Comparison of ENCODE assay signal across 27 mouse cellular contexts in the genomic region with DNA sequence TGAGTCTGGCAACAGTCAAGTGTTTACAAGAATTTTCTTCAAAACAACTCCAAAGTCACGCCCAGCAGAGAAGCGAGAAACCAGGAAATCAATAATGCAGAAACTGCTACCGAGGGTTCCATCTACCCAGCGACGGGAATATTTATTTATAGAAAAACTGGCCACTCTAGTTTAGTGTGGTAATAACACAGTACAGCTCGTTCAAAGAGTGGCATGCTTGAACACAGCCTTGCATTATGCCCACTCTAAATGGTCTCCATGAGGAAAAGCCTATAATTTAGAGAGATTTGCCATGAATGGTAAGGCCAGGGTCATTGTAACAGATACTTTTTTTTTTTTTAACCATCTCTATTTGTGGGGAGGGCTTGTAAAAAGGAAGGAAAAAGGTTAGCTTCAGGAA.
"Had no signal": no experiment of that assay in that cellular context is flagged by ENCODE, and none has a peak within 500 bp of the region (broad histone marks: within the 10 kb centered on the region; RNA-seq: fewer than 3 reads in every experiment).

No protein-coding gene starts in this region.

- ATAC-seq: hindbrain, postnatal 0 days; liver, postnatal 0 days had no signal

- DNase-seq: gastrocnemius, postnatal 14 days; gastrocnemius, postnatal 36 days; heart, adult 11 months; heart, adult 2 months; heart, postnatal 14 days; heart, postnatal 36 days; kidney, adult 11 months; kidney, adult 2 months; kidney, adult 9 months; kidney, postnatal 14 days; kidney, postnatal 36 days; liver; liver, embryonic 13.5 days; liver, postnatal 0 days had no signal

- H3K9me3 ChIP-seq: heart, embryonic 13.5 days; heart, embryonic 15.5 days; hindbrain, embryonic 13.5 days; hindbrain, embryonic 15.5 days; kidney, embryonic 15.5 days; limb, embryonic 10.5 days; limb, embryonic 12.5 days; liver, embryonic 13.5 days; liver, embryonic 15.5 days had no signal

- H3K27me3 ChIP-seq: heart, embryonic 13.5 days; heart, embryonic 15.5 days; hindbrain, embryonic 13.5 days; hindbrain, embryonic 15.5 days; kidney, embryonic 15.5 days; limb, embryonic 12.5 days; liver, embryonic 13.5 days; liver, embryonic 15.5 days had no signal

- H3K4me3 ChIP-seq: heart, adult 2 months; heart, embryonic 13.5 days; heart, embryonic 15.5 days; hindbrain, embryonic 13.5 days; hindbrain, embryonic 15.5 days; kidney, embryonic 15.5 days; left cerebral cortex, adult 2 months; limb, embryonic 10.5 days; limb, embryonic 12.5 days; liver, embryonic 13.5 days; liver, embryonic 15.5 days had no signal

- H3K4me1 ChIP-seq: heart, embryonic 15.5 days; hindbrain, embryonic 13.5 days; hindbrain, embryonic 15.5 days; kidney, embryonic 15.5 days; limb, embryonic 10.5 days; limb, embryonic 12.5 days; liver, embryonic 13.5 days; liver, embryonic 15.5 days had no signal

- H3K9ac ChIP-seq: heart, embryonic 13.5 days; heart, embryonic 15.5 days; hindbrain, embryonic 13.5 days; hindbrain, embryonic 15.5 days; kidney, embryonic 15.5 days; limb, embryonic 12.5 days; liver, embryonic 13.5 days; liver, embryonic 15.5 days; liver, postnatal 0 days had no signal

- H3K27ac ChIP-seq: heart, adult 2 months; heart, embryonic 13.5 days; heart, embryonic 15.5 days; hindbrain, embryonic 13.5 days; hindbrain, embryonic 15.5 days; hindbrain, postnatal 0 days; kidney, embryonic 15.5 days; kidney, postnatal 0 days; left cerebral cortex, adult 2 months; limb, embryonic 10.5 days; limb, embryonic 12.5 days; liver, embryonic 13.5 days; liver, embryonic 15.5 days had no signal

- H3K36me3 ChIP-seq: heart, embryonic 13.5 days; heart, embryonic 15.5 days; hindbrain, embryonic 13.5 days; hindbrain, embryonic 15.5 days; kidney, embryonic 15.5 days; limb, embryonic 10.5 days; limb, embryonic 12.5 days; liver, embryonic 13.5 days; liver, embryonic 15.5 days had no signal

- H3K4me2 ChIP-seq: heart, embryonic 11.5 days; heart, embryonic 13.5 days; heart, embryonic 15.5 days; hindbrain, embryonic 13.5 days; hindbrain, embryonic 15.5 days; kidney, embryonic 15.5 days; limb, embryonic 12.5 days; liver, embryonic 11.5 days; liver, embryonic 13.5 days; liver, embryonic 15.5 days had no signal
